In the genomic region with DNA sequence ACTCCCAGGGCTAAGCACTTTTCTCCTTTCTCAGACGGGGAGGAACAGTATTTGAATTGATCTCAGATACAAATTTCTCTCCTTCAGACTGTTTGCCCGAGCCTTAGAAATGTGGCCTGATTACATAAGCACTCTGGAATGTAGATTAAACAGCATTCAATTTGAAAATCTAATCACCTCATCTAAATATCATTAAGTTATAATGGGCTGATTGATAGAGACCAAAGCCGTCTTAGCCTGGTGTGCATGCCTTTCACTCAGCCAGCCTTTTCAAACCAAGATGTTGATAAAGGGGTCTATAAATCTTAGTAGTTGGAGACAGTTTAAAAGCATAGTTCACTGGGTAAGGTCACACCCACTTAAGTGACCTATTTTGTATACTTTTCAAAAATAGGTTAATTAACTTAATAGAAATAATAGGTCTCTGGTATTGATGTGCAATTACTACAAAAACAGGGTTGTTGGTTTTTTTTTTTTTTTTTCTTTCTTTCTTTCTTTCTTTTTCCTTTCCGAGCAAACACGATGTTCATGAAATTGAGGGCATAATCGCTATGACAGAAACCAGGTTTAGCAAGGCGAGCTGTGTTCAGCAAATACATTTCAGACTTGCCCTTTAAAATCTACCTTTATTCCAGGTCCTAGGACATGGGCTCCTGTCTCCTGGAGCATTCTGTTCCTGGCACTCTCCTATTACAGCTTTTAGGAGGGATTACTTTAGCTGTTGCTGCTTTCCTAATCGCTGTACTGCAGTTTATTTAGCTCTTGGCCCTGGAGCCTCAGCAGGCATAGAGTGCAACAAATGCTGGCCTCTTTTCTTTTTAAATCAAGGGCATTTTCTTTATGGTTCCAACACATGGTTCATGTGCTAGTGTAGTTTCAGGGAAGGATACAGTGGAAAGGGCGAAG, we compare ENCODE assay signal across 11 mouse cellular contexts.
DNase-seq lines count a peak whose midpoint lies in the region; ATAC-seq and TF ChIP-seq lines count a peak whose summit lies in the region.
"Had no signal": no experiment of that assay in that cellular context is flagged by ENCODE, and none has a peak within 500 bp of the region (broad histone marks: within the 10 kb centered on the region; RNA-seq: fewer than 3 reads in every experiment).

No protein-coding gene starts in this region.

- peak; percentile 91 for ATAC-seq in forebrain, embryonic 11.5 days (replicated peaks; ENCODE audit: low FRiP score)
- ATAC-seq in limb, embryonic 12.5 days (ENCODE audit: insufficient number of reproducible peaks, insufficient read depth, low FRiP score, low TSS enrichment, low read depth) = no peak

- peaks cover 21% of the 10 kb centered on the region for H3K4me1 ChIP-seq in lung, adult 2 months (ENCODE audit: control insufficient read depth, insufficient read depth, low read length)
- H3K4me1 ChIP-seq in forebrain, embryonic 11.5 days (replicated peaks; ENCODE audit: control insufficient read depth, insufficient read depth, low read length) = peaks cover 10% of the 10 kb centered on the region
- H3K4me1 ChIP-seq in limb, embryonic 12.5 days (replicated peaks) = peaks cover 45% of the 10 kb centered on the region

- H3K27me3 ChIP-seq in forebrain, embryonic 11.5 days (ENCODE audit: control insufficient read depth, insufficient read depth, low read length) = peaks cover 29% of the 10 kb centered on the region
- H3K27me3 ChIP-seq in limb, embryonic 12.5 days = no peaks in the 10 kb centered on the region
- H3K27me3 ChIP-seq: neural tube, embryonic 12.5 days had no signal

- no peaks in the 10 kb centered on the region for H3K36me3 ChIP-seq in forebrain, embryonic 11.5 days (ENCODE audit: control insufficient read depth, insufficient read depth, low read length)
- no peaks in the 10 kb centered on the region for H3K36me3 ChIP-seq in limb, embryonic 12.5 days
- H3K36me3 ChIP-seq: neural tube, embryonic 12.5 days had no signal

- no peak for TF ChIP-seq CTCF in lung, adult 2 months (IDR thresholded peaks at IDR 0.05; ENCODE audit: insufficient read depth, low read length)

- H3K9ac ChIP-seq in forebrain, embryonic 11.5 days (ENCODE audit: low read length) = no peak overlapping the region
- H3K9ac ChIP-seq in limb, embryonic 12.5 days (replicated peaks) = no peak overlapping the region
- H3K9ac ChIP-seq: liver, embryonic 14.5 days; neural tube, embryonic 12.5 days had no signal

- peak overlapping the region; percentile 6; the same call in 1 of the 2 replicates for H3K4me2 ChIP-seq in forebrain, embryonic 11.5 days (ENCODE audit: low read depth, low read length, severe bottlenecking)
- no peak overlapping the region for H3K4me2 ChIP-seq in limb, embryonic 12.5 days
- H3K4me2 ChIP-seq: neural tube, embryonic 12.5 days had no signal

- H3K4me3 ChIP-seq in lung, adult 2 months (replicated peaks; ENCODE audit: extremely low read depth, low read depth, low read length) = no peak overlapping the region
- no peak overlapping the region for H3K4me3 ChIP-seq in forebrain, embryonic 11.5 days (ENCODE audit: low read depth, low read length)
- no peak overlapping the region for H3K4me3 ChIP-seq in limb, embryonic 12.5 days (replicated peaks)
- H3K4me3 ChIP-seq: neural tube, embryonic 12.5 days had no signal

- TF ChIP-seq POLR2A in lung, adult 2 months (IDR thresholded peaks at IDR 0.05; ENCODE audit: borderline replicate concordance, extremely low read depth, low read depth, low read length) = no peak

- DNase-seq in gastrocnemius, adult 18-20 months (ENCODE audit: low spot score) = peak; percentile 51
- DNase-seq in gastrocnemius, postnatal 36 days = no peak
- peak; percentile 11 for DNase-seq in lung, adult 2 months
- no peak for DNase-seq in lung, postnatal 14 days
- no peak for DNase-seq in forebrain, embryonic 11.5 days (ENCODE audit: low spot score)
- no peak for DNase-seq in c-Kit-positive CD71-positive TER-119-positive erythroid progenitor cells, embryonic 14.5 days (ENCODE audit: low spot score)
- no peak for DNase-seq in ovary, postnatal 10 days (ENCODE audit: low spot score)
- DNase-seq: kidney, postnatal 14 days had no signal

- 56% methylated on average over 9 of the region's 9 CpGs for WGBS in lung, adult 2 months
- WGBS in forebrain, embryonic 11.5 days = 26% methylated on average over 9 of the region's 9 CpGs
- WGBS in limb, embryonic 12.5 days = 14% methylated on average over 9 of the region's 9 CpGs

- intact Hi-C loops in gastrocnemius, postnatal 36 days (cut with DNase I) = loop anchor here (5.0 kb wide), 1 partner anchor 72 kb away; no protein-coding TSS in a partner anchor

- no peaks in the 10 kb centered on the region for H3K9me3 ChIP-seq in forebrain, embryonic 11.5 days (ENCODE audit: control insufficient read depth, low read length)
- no peaks in the 10 kb centered on the region for H3K9me3 ChIP-seq in limb, embryonic 12.5 days
- H3K9me3 ChIP-seq: neural tube, embryonic 12.5 days had no signal

- peak overlapping the region; percentile 26; the same call in 1 of the 2 replicates for H3K27ac ChIP-seq in forebrain, embryonic 11.5 days (ENCODE audit: low read depth, low read length)
- peak overlapping the region; percentile 87 for H3K27ac ChIP-seq in limb, embryonic 12.5 days
- H3K27ac ChIP-seq: liver, embryonic 14.5 days; neural tube, embryonic 12.5 days had no signal

Comparison
In these comparisons a context has a peak if more than half of its experiments do, and no peak if none do; other contexts are left out.
1. DNase-seq: peak in gastrocnemius, adult 18-20 months (single experiment) and lung, adult 2 months (single experiment); none in gastrocnemius, postnatal 36 days (0 of 2), lung, postnatal 14 days (single experiment), forebrain, embryonic 11.5 days (single experiment), c-Kit-positive CD71-positive TER-119-positive erythroid progenitor cells, embryonic 14.5 days (single experiment) and ovary, postnatal 10 days (single experiment).